Mouse (Mus musculus) layer of hippocampus, postnatal 25 days (tissue): ENCODE measurements around the gene Pglyrp2. TPM values are rescaled to one million over a fixed set of nuclear protein-coding genes. Genes with fewer than 3 reads are reported as not detected.

Experiments
- DNase-seq, 2 experiments: peaks; one replicate each; pipeline ENCODE4 v3.0.0; 2022; ENCODE audit warnings: mixed read lengths in 2 of 2, low spot score in 1 of 2; ENCODE audit errors: extremely low spot score in 1 of 2
- microRNA-seq, 2 experiments: library from miRNA; unstranded; fragments of <30 nt; microRNA quantifications; one replicate each; pipeline ENCODE4 v1.2.0; 2021
- total RNA-seq, 2 experiments: library from RNA; stranded (reverse); gene quantifications; 2 replicates each; pipeline ENCODE4 v1.2.3; 2021

Pglyrp2 gene
- total RNA-seq, 2 experiments from 2014 or later, result not detected

- DNase-seq, result no peak
Observed at GRCm38 (mm10) chr17:32362686-32363085, 61.3 kb downstream of the Pglyrp2 start.

Small RNA genes lying within 50 kb of the gene (microRNA-seq; reads per million reads assigned to microRNA genes)
- gene Gm22201, result 0 reads per million in 2 experiments

Other genes starting within 250 kb of the Pglyrp2 start
- under 1 TPM; 0.49 to 0.75 TPM for gene Ephx3, start 234.6 kb downstream of the Pglyrp2 start, total RNA-seq
- gene Brd4, start 139.4 kb downstream of the Pglyrp2 start, total RNA-seq, result 100 to 1,000 TPM; 104 to 117 TPM
- 10 to 100 TPM; 68.1 to 92.0 TPM for gene Akap8, start 102.9 kb downstream of the Pglyrp2 start, total RNA-seq
- gene Akap8l, start 73.6 kb downstream of the Pglyrp2 start, total RNA-seq, result 100 to 1,000 TPM; 140 to 197 TPM
- gene Wiz, start 34.7 kb downstream of the Pglyrp2 start, total RNA-seq, result 10 to 100 TPM; 48.3 to 57.7 TPM
- gene Rasal3, start 20.6 kb downstream of the Pglyrp2 start, total RNA-seq, result 1 to 10 TPM; 2.9 to 3.4 TPM
- gene Cyp4f39, start 28.6 kb upstream of the Pglyrp2 start, total RNA-seq, result not detected
- 1 to 10 TPM; 3.4 to 6.0 TPM for gene Cyp4f17, start 81.9 kb upstream of the Pglyrp2 start, total RNA-seq
- 10 to 100 TPM in 1 of 2 experiments, 1 to 10 TPM in 1; 7.0 to 10.3 TPM for gene Cyp4f16, start 112.4 kb upstream of the Pglyrp2 start, total RNA-seq
- gene Cyp4f37, start 197.1 kb upstream of the Pglyrp2 start, total RNA-seq, result not detected
- gene Cyp4f40, start 234.7 kb upstream of the Pglyrp2 start, total RNA-seq, result not detected